Mouse (Mus musculus) spleen, postnatal 36 days (tissue): ENCODE results near the gene Gm45808.

Experiments used
- DNase-seq, 2 experiments: peaks; one replicate each; pipeline ENCODE4 v3.0.0; 2022; ENCODE audit warnings: low spot score in 2 of 2, mixed read lengths in 1 of 2

Gm45808 gene

GRCm38 (mm10) chr7:45449974-45450373 lies 36.6 kb downstream of the Gm45808 start:
- no peak for DNase-seq

GRCm38 (mm10) chr7:45447325-45447990 lies 39.2 kb downstream of the Gm45808 start:
- no peak for DNase-seq

- no peak for DNase-seq
Observed at GRCm38 (mm10) chr7:45446589-45446988, 40.0 kb downstream of the Gm45808 start.

- no peak for DNase-seq
Observed at GRCm38 (mm10) chr7:45443526-45444420, 42.8 kb downstream of the Gm45808 start.

GRCm38 (mm10) chr7:45437521-45438276 lies 48.9 kb downstream of the Gm45808 start, which contains the start of gene Ruvbl2:
Ruvbl2 (minus strand) TSS chr7:45438096.
- DNase-seq = no peak

- DNase-seq = no peak
Observed at GRCm38 (mm10) chr7:45437046-45437445, 49.6 kb downstream of the Gm45808 start.

- no peak for DNase-seq
Observed at GRCm38 (mm10) chr7:45436444-45436843, 50.2 kb downstream of the Gm45808 start.

- DNase-seq = no peak
Observed at GRCm38 (mm10) chr7:45435038-45435437, 51.6 kb downstream of the Gm45808 start.

GRCm38 (mm10) chr7:45434203-45435015 lies 52.2 kb downstream of the Gm45808 start, which contains the start of gene Gys1:
Gys1 (plus strand) TSS chr7:45434844.
- peak; percentile 100 for DNase-seq

- no peak for DNase-seq
Observed at GRCm38 (mm10) chr7:45433835-45434202, 52.8 kb downstream of the Gm45808 start.

GRCm38 (mm10) chr7:45426556-45426955 lies 60.1 kb downstream of the Gm45808 start:
- no peak for DNase-seq

GRCm38 (mm10) chr7:45421194-45421593 lies 65.4 kb downstream of the Gm45808 start:
- no peak for DNase-seq

- no peak for DNase-seq
Observed at GRCm38 (mm10) chr7:45420615-45420919, 66.0 kb downstream of the Gm45808 start, which contains the start of gene Lhb. Lhb (plus strand) TSS chr7:45420820.

- DNase-seq = no peak
Observed at GRCm38 (mm10) chr7:45419859-45420614, 66.6 kb downstream of the Gm45808 start.

GRCm38 (mm10) chr7:45417962-45418492 lies 68.6 kb downstream of the Gm45808 start:
- DNase-seq = no peak
